Mouse (Mus musculus) stomach, adult 2 months (tissue): ENCODE data around the gene Prkrip1. TPM values are rescaled to one million over a fixed set of nuclear protein-coding genes. Genes with fewer than 3 reads are reported as not detected.

Experiments
- polyA plus RNA-seq: library from polyadenylated mRNA; depleted of rRNA; stranded (reverse); fragments of >200 nt; gene quantifications from 2 replicates; pipeline ENCODE4 v1.2.3, GENCODE M21; 2012; rRNA removed

Gene Prkrip1
- 1.5 and 1.6 TPM in 2 replicates for polyA plus RNA-seq

GRCm38 (mm10) chr5:136198474-136199391, at the start of gene Prkrip1:
Prkrip1 (minus strand) TSS chr5:136198963.

GRCm38 (mm10) chr5:136246452-136246838, 47.7 kb upstream of the Prkrip1 start, which contains the start of gene Sh2b2:
Sh2b2 (minus strand) TSS chr5:136246556.

GRCm38 (mm10) chr5:136170512-136171362, 28.0 kb downstream of the Prkrip1 start, which contains the start of gene Orai2:
Orai2 (minus strand) TSS chr5:136170713.

GRCm38 (mm10) chr5:136135571-136136291, 63.0 kb downstream of the Prkrip1 start, which contains the start of the genes Lrwd1 and Alkbh4:
Lrwd1 (minus strand) TSS chr5:136136074.
Alkbh4 (plus strand) TSS chr5:136136146.

Other genes with a start within 250 kb of the Prkrip1 start
- gene Ssc4d, start 224.4 kb downstream of the Prkrip1 start, polyA plus RNA-seq = 3.3 and 4.2 TPM in 2 replicates
- not detected in 2 replicates for gene Zp3, start 218.9 kb downstream of the Prkrip1 start, polyA plus RNA-seq
- gene Dtx2, start 204.2 kb downstream of the Prkrip1 start, polyA plus RNA-seq = 10.3 and 14.2 TPM in 2 replicates
- gene Upk3b, start 160.5 kb downstream of the Prkrip1 start, polyA plus RNA-seq = 3.1 and 5.7 TPM in 2 replicates
- 0.33 and 1.4 TPM in 2 replicates for gene Upk3bl, start 144.5 kb downstream of the Prkrip1 start, polyA plus RNA-seq
- gene Rasa4, start 115.0 kb downstream of the Prkrip1 start, polyA plus RNA-seq = 12.7 and 14.4 TPM in 2 replicates
- 20.7 and 23.2 TPM in 2 replicates for gene Polr2j, start 82.3 kb downstream of the Prkrip1 start, polyA plus RNA-seq
- gene Lrwd1, start 62.9 kb downstream of the Prkrip1 start, polyA plus RNA-seq = 10.4 and 13.1 TPM in 2 replicates
- gene Alkbh4, start 62.8 kb downstream of the Prkrip1 start, polyA plus RNA-seq = 8.6 and 11.6 TPM in 2 replicates
- 26.6 and 28.5 TPM in 2 replicates for gene Orai2, start 28.2 kb downstream of the Prkrip1 start, polyA plus RNA-seq
- 1.5 and 3.4 TPM in 2 replicates for gene Sh2b2, start 47.6 kb upstream of the Prkrip1 start, polyA plus RNA-seq